Mouse (Mus musculus) left cerebral cortex, adult 18-20 months (tissue): ENCODE results near the gene Slc32a1. TPM values are rescaled to one million over a fixed set of nuclear protein-coding genes. Genes with fewer than 3 reads are reported as not detected.

Source experiments
- DNase-seq, 2 experiments: peaks; one replicate each; pipeline ENCODE4 v3.0.0; 2021 to 2022; ENCODE audit warnings: low spot score in 2 of 2, mixed read lengths in 1 of 2
- microRNA-seq, 2 experiments: library from miRNA; unstranded; fragments of <30 nt; microRNA quantifications; one replicate each; pipeline ENCODE4 v1.2.0; 2021
- total RNA-seq, 2 experiments: library from RNA; stranded (reverse); gene quantifications; 2 replicates each; pipeline ENCODE4 v1.2.3; 2021

Gene Slc32a1
- total RNA-seq, 2 experiments from 2014 or later, result 99.3 to 102 TPM

- no peak for DNase-seq
Observed at GRCm38 (mm10) chr2:158655806-158656205, 45.2 kb downstream of the Slc32a1 start.

GRCm38 (mm10) chr2:158658822-158659221 is 48.3 kb downstream of the Slc32a1 start:
- no peak for DNase-seq

GRCm38 (mm10) chr2:158659346-158659745 is 48.8 kb downstream of the Slc32a1 start:
- no peak for DNase-seq

GRCm38 (mm10) chr2:158665098-158665497 is 54.5 kb downstream of the Slc32a1 start, which contains the start of gene Ppp1r16b:
Gene Ppp1r16b, plus strand, starts transcription at chr2:158665398.
- DNase-seq, result no peak

Small RNA genes lying within 50 kb of the gene (microRNA-seq; reads per million reads assigned to microRNA genes)
- gene Mir3474, result 3.5 to 6.1 reads per million in 2 experiments

Other genes starting within 250 kb of the Slc32a1 start
- gene Snhg11, start 235.1 kb upstream of the Slc32a1 start, total RNA-seq, result 100 to 1,000 TPM; 627 to 661 TPM
- gene Ralgapb, start 200.9 kb upstream of the Slc32a1 start, total RNA-seq, result 100 to 1,000 TPM; 110 to 112 TPM
- gene Adig, start 108.2 kb upstream of the Slc32a1 start, total RNA-seq, result not detected
- not detected for gene Arhgap40, start 98.0 kb upstream of the Slc32a1 start, total RNA-seq
- 10 to 100 TPM; 11.3 to 12.1 TPM for gene Actr5, start 14.1 kb downstream of the Slc32a1 start, total RNA-seq
- 100 to 1,000 TPM; 124 to 132 TPM for gene Ppp1r16b, start 54.6 kb downstream of the Slc32a1 start, total RNA-seq
- gene Fam83d, start 157.3 kb downstream of the Slc32a1 start, total RNA-seq, result under 1 TPM; 0.94 to 0.98 TPM
- gene Dhx35, start 184.0 kb downstream of the Slc32a1 start, total RNA-seq, result 10 to 100 TPM; 16.7 to 18.5 TPM